Mouse (Mus musculus) inflammation-experienced regulatory T-cells, adult 6 months (primary cell): ENCODE data around the gene Lkaaear1. TPM values are rescaled to one million over a fixed set of nuclear protein-coding genes. Genes with fewer than 3 reads are reported as not detected.

Source experiments
- ATAC-seq: one replicate; pipeline ENCODE4 v1.8.0; 2017
- polyA plus RNA-seq, 3 experiments: library from polyadenylated mRNA; unstranded; fragments of 100-300 nt; shearing (Covaris generic); gene quantifications; one replicate each; pipeline ENCODE4 v1.2.1; 2017

Lkaaear1 gene
- polyA plus RNA-seq = not detected

DNA sequence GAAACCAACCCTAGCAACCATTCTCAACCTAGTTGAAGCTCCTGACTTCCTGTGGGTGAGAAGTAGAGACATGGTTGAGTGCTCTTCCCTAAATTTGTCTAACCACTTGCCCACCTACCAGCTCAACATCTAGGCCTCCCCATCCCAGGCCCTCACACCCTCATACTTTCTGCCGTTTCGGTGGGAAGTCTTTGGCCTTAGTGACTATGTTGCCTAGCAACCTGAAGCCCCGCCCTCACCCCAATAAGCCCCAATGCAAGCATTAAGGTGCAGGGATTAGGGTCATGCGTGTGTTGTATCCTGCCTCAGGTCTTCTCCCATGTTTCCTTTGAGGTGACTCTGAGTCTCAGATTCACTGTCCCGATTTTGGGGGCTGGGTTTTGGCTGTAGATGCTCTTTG, at the start of gene Lkaaear1:
Gene Lkaaear1, minus strand, starts transcription at position 202 of the 400 bp plus-strand sequence.
- ATAC-seq = no peak

GRCm38 (mm10) chr2:181730051-181730450, 31.8 kb upstream of the Lkaaear1 start:
- ATAC-seq = no peak

- no peak for ATAC-seq
Measured at GRCm38 (mm10) chr2:181727659-181728262, 29.5 kb upstream of the Lkaaear1 start.

DNA sequence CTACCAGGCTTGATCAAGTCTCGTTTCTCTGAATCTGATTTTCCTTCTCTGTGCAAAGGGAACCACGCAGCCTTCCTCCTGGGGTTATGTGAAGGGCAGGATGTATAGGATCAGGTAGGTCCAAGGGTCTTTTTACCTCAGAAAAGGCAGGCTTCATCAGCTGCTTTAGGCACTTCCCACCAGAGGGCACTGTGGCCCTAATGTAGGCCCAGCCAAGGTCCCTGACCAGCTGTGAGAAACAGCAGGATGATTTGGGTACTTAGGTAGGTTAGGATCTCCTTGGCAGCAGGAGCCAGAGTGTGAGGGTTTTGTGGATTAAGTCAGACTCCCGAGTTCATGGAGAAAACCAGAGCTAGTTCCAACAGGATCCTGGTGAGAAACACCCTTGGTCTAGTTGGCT, 24.0 kb upstream of the Lkaaear1 start:
- no peak for ATAC-seq

- ATAC-seq = no peak
Measured at GRCm38 (mm10) chr2:181721200-181721599, 23.0 kb upstream of the Lkaaear1 start.

DNA sequence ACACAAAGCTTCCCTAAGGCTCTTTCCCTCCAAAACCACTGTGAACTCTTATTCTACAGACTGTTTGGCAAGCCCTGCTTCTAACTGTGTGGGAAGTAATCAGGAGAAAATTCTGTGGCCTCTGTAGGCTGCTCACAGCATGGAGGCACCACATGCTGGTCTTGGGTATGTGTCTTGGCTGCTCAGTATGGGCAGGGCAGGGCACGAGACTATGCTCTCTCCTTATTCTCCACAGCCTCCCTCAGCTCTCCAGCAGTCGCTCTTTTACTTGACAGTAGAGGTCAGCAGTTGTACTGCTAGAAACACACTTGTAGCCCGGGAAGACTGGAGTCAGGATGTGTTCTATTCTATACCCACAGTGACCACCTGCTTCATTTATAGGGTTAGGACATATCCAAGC, 21.8 kb upstream of the Lkaaear1 start:
- no peak for ATAC-seq

DNA sequence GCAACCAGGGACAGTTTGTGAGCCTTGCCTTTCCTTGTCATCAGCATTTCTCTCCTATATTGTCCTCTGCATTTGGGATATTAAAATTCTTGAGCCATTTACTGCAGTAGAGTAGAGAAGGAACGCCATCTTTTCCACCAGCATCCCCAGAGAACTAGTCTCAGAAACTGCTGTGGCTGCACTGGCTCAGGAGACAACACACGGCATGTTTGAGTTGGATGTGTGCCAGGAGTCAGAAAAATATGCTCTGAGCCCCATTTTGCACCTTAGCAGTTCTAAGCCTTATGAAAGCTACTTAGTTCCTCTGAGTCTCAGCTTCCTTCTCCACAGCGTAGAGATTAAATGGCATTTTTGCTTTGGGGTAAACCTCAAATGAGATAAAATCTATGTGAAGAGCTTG, 18.7 kb upstream of the Lkaaear1 start:
- no peak for ATAC-seq

DNA sequence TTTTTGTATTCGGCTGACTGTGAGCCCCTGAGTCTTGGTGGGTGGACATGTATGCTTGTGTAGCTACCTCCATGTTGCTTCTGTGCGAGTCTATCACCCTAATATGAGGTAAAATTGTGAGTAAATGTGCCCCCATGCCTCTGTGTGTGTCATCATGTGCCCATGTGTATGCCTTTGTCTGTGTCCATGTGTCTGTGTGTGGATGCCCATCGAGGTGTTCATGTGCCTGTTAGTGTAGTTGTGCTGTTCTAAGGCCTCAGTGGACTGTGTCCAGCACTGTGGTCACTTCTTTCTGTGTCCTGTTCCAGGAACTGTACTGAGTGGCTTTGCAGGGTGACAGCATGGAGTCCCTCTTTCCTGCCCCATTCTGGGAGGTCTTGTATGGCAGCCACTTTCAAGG, 17.1 kb upstream of the Lkaaear1 start:
- ATAC-seq = no peak

DNA sequence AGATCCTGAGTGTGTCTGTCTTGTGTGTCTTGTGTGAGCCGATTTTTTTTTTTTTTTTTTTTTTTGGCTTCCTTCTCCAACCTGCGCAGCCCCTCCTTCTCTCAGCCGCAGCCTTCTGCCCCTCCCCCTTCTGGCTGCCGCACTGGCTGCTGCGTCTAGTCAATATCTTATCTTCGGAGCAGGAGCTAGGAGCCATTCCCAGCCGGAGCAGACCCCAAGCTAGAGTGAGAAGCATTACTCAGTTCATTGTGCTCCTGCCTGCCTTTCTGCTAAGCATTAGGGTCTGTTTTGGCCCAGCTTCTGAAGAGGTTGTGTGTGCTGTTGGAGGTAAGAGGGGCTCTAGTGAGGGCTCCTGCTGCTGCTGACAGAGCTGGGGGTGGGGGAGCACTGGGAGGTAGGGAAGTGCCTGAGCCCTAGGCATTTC, 16.7 kb upstream of the Lkaaear1 start, which contains the start of gene Oprl1:
Gene Oprl1, plus strand, starts transcription at position 114 of the 424 bp plus-strand sequence.
- no peak for ATAC-seq

GRCm38 (mm10) chr2:181713749-181714148, 15.5 kb upstream of the Lkaaear1 start:
- ATAC-seq = no peak

DNA sequence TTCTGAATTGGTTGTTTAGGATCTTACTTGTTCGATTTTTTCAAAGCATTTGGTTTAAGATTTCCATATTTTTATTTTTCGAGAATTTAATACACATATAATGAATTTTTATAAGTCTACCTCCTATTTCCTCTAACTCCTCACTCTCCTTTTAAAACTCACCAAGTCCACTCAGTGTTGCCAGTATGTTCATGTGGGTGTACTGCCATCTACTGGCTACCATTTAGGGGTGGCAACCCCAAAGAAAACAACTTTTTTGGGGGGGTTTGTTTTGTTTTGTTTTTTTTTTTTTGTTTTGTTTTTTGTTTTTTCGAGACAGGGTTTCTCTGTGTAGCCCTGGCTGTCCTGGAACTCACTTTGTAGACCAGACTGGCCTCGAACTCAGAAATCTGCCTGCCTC, 8.4 kb upstream of the Lkaaear1 start:
- ATAC-seq = peak; percentile 68

DNA sequence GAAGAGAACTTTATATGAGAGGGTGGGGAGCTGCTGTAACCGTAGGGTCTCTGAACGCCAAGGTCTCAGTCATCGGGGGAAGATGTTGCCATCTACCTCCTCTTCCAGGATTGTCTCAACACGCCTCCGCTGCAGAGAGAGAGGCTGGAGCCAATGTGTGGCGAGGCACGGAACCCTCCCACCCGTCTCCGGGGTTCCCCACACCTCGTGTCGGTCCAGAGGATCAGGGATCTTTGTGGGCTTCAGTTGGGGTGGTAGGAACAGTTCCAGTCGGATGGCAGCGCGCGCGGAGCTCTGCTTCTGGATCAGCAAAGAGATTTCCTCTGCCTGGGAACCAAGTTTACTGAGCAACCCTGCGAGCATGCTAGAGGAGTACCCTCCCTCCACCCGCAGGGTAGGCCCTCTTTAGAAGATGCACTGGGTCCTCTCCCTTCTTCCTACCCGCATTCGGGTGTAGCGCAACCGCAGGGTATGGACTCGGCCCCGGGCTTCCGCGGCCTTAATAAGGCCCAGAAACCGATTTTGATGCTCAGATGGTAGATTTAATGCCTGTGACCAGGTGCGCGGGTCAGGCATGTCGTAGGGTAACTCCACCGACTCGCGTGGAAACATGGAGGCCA, 1.3 kb downstream of the Lkaaear1 start:
- ATAC-seq = no peak

- ATAC-seq = no peak
Measured at GRCm38 (mm10) chr2:181695776-181696175, 2.5 kb downstream of the Lkaaear1 start.

DNA sequence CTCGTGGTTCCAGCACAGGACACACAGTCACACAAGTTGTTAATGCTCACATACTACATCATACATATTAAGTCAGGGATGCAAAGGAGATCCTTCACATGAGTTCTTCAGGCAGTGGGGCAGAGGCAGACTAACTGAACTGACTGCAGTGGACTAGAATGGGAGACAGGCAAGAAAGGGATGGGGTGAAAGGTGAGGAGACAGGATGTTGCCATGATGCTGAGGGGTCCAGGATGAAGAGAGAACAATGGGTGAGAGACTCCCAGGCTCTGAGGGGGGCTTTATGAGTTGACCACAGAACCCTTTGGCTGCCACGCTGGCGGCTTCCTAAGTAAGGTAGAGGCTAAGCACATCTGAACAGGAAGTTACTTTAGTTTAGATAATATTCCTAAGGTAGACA, 3.7 kb downstream of the Lkaaear1 start:
- no peak for ATAC-seq

DNA sequence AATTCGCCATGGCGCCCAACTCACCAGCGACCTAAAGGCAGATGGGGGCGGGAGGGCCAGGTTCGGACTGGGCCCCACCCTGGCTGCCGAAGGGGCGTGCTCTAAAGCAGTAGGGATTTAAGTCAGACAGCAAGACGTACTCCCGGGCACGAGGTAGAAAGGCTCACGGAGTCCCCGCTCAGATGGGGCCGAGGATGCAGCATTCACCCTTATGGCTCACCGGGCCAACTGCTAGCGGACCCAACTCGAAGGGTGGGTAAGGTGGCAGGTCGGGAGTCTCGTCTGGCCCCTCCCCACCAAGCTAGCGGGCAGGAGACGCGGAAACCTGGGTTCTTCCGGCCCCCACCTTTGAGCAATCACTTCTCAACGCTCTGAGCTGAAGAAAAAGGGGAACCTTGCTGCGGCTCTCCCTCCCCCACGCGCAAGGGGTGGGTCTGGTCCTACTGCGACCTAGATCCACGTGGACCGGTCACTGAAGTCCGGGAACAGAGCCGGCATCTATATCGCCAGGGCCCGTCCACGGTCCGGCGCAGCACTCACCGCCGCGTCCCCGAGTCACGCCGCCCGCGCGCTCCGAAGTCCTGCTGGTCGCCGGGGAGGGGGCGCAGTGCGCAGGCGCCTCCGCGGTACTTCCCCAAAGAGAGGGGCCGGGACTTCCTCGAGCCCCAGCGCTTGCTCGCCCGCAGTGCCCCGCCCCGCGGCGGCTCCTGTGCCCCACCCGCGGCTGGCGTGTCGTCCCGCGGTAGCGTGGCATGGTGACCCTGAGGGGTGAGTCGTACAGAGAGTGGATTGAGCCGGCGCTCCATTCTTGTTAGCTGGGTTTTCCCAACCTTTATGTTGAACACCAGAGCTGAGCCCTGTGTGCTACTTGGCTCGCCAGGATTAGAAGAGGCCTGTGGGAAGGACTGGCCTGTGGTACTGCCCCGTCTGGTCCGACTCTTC, 4.6 kb downstream of the Lkaaear1 start, which contains the start of gene Rgs19:
Gene Rgs19, minus strand, starts transcription at position 639 of the 942 bp plus-strand sequence.
- ATAC-seq = peak; percentile 86

DNA sequence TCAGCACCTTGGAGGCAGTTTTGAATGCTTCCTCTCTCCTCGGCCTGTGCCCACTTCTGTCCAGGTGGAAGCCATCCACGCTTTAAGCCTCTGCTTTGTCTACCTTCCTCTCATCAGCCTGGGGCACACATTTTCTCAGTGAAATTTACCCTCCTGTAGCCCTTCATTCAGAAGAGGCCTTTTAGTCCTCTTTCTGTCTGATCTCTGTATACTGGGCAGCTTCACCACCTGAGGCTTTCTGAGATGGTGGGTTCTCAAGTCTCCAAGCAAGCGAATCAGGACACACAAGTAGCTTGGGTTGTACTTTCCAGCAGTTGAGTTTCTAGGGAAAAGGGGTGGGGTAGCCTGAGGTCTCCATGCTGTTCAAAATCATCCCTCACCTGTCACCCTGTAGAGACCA, 5.9 kb downstream of the Lkaaear1 start:
- no peak for ATAC-seq

GRCm38 (mm10) chr2:181691571-181691970, 6.7 kb downstream of the Lkaaear1 start:
- ATAC-seq = peak; percentile 30

- no peak for ATAC-seq
Measured at GRCm38 (mm10) chr2:181691083-181691482, 7.2 kb downstream of the Lkaaear1 start.

DNA sequence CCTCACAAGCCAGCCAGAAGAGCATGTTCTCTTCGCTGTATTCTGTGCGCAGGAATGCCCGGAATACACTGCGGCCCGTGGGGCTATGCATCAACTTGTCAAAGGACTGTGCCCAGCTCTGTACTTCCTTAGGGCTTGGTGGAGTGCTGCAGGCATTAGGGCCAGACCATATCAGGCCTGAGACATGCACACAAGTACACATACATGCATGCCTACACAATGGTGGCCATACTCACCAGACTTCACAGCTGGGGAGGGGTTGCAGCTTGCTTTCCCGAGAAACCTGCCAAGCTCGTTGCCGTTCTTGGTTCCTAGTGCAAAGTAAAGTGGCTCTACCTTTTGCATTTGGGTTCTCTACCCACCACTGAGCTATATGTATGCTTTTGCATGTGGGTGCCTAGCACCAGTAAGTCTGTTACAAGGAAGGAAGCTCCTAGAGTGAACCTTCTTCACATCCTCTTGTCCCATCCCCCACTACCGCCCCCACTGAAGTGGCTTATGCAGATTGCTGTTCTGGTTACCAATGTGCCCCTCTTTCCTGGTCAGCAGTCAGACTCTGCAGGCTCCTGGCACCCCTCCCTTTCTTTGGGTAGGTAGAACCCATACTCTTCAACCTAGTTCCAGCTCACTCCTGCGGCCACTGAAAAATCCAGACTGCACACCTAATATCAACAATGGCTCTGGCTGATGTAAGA, 8.6 kb downstream of the Lkaaear1 start:
- no peak for ATAC-seq

- no peak for ATAC-seq
Measured at GRCm38 (mm10) chr2:181687586-181687985, 10.7 kb downstream of the Lkaaear1 start.

DNA sequence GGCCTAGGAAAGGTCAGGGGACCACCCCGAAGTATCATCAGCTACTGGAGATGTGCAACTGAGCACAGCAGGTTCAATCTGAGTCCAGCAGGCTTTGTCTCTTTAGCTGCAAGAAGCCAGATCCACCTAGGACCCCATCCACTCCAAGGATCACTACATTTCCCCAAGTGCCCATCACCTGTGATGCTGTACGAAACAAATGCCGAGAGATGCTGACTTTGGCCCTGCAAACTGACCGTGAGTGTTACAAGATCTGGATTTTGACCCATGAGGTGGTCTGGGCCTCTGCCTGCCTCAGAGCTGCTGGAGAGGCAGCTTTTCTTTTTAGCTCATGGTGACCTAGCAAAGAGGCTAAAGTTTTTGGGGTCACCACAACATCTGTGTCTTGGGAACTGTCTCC, 12.6 kb downstream of the Lkaaear1 start:
- ATAC-seq = no peak

DNA sequence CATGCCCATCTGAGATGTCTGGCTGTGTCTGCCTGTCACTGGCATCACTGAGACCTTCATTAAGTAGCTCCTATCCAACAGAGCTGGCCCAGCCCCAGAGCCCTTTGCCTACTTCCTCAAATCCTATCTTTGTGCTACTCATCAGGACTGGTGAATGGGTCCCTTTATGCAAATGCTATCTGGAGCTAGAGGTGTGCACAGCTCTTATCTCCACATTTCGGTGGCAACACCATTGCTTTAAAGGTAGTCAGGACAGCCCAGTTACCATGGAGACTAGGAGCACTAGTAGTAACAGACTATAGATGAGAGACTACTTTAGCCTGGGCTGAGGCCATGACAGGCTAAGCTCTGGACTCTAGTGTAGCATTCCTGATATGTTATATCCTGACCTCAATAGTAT, 13.5 kb downstream of the Lkaaear1 start:
- no peak for ATAC-seq

GRCm38 (mm10) chr2:181683381-181683780, 14.9 kb downstream of the Lkaaear1 start:
- ATAC-seq = no peak
